Comparison of ENCODE assay signal across 10 mouse cellular contexts in genomic region chr3:101700974-101701610, GRCm38 (mm10).
DNase-seq lines count a peak whose midpoint lies in the region; ATAC-seq and TF ChIP-seq lines count a peak whose summit lies in the region.
"Had no signal": no experiment of that assay in that cellular context is flagged by ENCODE, and none has a peak within 500 bp of the region (broad histone marks: within the 10 kb centered on the region; RNA-seq: fewer than 3 reads in every experiment).

No protein-coding gene starts in this region.

- TF ChIP-seq CTCF in cerebellum, adult 2 months (IDR thresholded peaks at IDR 0.05; ENCODE audit: borderline replicate concordance, insufficient read depth, low read depth, low read length): no peak

- H3K4me1 ChIP-seq in cerebellum, adult 2 months (ENCODE audit: control insufficient read depth, insufficient read depth, low read length): peaks cover 25% of the 10 kb centered on the region
- H3K4me1 ChIP-seq in embryonic facial prominence, embryonic 14.5 days (ENCODE audit: control insufficient read depth, insufficient read depth, low read length): peaks cover 19% of the 10 kb centered on the region
- H3K4me1 ChIP-seq in intestine, embryonic 15.5 days (replicated peaks): peaks cover 18% of the 10 kb centered on the region

- DNase-seq in cerebellum, adult 2 months: peak in 1 of 2 experiments; percentile 47
- no peak for DNase-seq in cerebellum, adult 11 months
- DNase-seq in A20 (ENCODE audit: low read depth, low spot score): peak; percentile 71
- DNase-seq in embryonic facial prominence, embryonic 14.5 days (ENCODE audit: low spot score): peak; percentile 86
- peak; percentile 75 for DNase-seq in thymus, postnatal 4 days
- no peak for DNase-seq in Muller cell, postnatal 12 days (ENCODE audit: inconsistent ontology term)

- H3K4me3 ChIP-seq in cerebellum, adult 2 months (replicated peaks; ENCODE audit: insufficient read depth, low read depth, low read length): peak overlapping the region; percentile 12
- H3K4me3 ChIP-seq in embryonic facial prominence, embryonic 14.5 days (ENCODE audit: low read depth, low read length): no peak overlapping the region
- no peak overlapping the region for H3K4me3 ChIP-seq in intestine, embryonic 15.5 days (replicated peaks)
- H3K4me3 ChIP-seq: myocyte had no signal

- H3K27me3 ChIP-seq in cerebellum, adult 2 months (ENCODE audit: control insufficient read depth, insufficient read depth, low read length): no peaks in the 10 kb centered on the region
- no peaks in the 10 kb centered on the region for H3K27me3 ChIP-seq in embryonic facial prominence, embryonic 14.5 days (replicated peaks; ENCODE audit: control insufficient read depth, insufficient read depth, low read length)
- no peaks in the 10 kb centered on the region for H3K27me3 ChIP-seq in intestine, embryonic 15.5 days (replicated peaks)
- H3K27me3 ChIP-seq: CH12.LX had no signal

- TF ChIP-seq POLR2A in cerebellum, adult 2 months (IDR thresholded peaks at IDR 0.05; ENCODE audit: borderline replicate concordance, insufficient read depth, low read length): no peak

- ATAC-seq in embryonic facial prominence, embryonic 14.5 days (ENCODE audit: low read depth): peak; percentile 81
- ATAC-seq in intestine, embryonic 15.5 days: peak; percentile 86
- ATAC-seq in megakaryocyte-erythroid progenitor cell, adult 5-6 weeks (replicated peaks; ENCODE audit: low FRiP score, low TSS enrichment, poor library complexity, severe bottlenecking): peak; percentile 88

- H3K27ac ChIP-seq in cerebellum, adult 2 months (ENCODE audit: insufficient read depth, low read length): peak overlapping the region; percentile 91
- H3K27ac ChIP-seq in embryonic facial prominence, embryonic 14.5 days (replicated peaks; ENCODE audit: low read depth, low read length): no peak overlapping the region
- peak overlapping the region; percentile 30; the same call in 1 of the 2 replicates for H3K27ac ChIP-seq in intestine, embryonic 15.5 days

- H3K4me2 ChIP-seq in embryonic facial prominence, embryonic 14.5 days (ENCODE audit: low read depth, low read length): no peak overlapping the region
- H3K4me2 ChIP-seq in intestine, embryonic 15.5 days (replicated peaks): no peak overlapping the region; the same call in 1 of the 2 replicates

- no peaks in the 10 kb centered on the region for H3K36me3 ChIP-seq in embryonic facial prominence, embryonic 14.5 days (ENCODE audit: control insufficient read depth, insufficient read depth, low read length)
- H3K36me3 ChIP-seq in intestine, embryonic 15.5 days: no peaks in the 10 kb centered on the region

- 38% methylated on average over 10 of the region's 10 CpGs for WGBS in cerebellum, adult 2 months
- WGBS in embryonic facial prominence, embryonic 14.5 days: 40% methylated on average over 10 of the region's 10 CpGs
- WGBS in intestine, embryonic 15.5 days: 48% methylated on average over 10 of the region's 10 CpGs

- H3K9ac ChIP-seq in embryonic facial prominence, embryonic 14.5 days (ENCODE audit: low read depth, low read length): no peak overlapping the region
- no peak overlapping the region for H3K9ac ChIP-seq in intestine, embryonic 15.5 days

- H3K9me3 ChIP-seq in embryonic facial prominence, embryonic 14.5 days (ENCODE audit: control insufficient read depth, low read length): no peaks in the 10 kb centered on the region
- 0 out of 2 replicates have a peak, but pooled peaks cover 3% of the 10 kb centered on the region for H3K9me3 ChIP-seq in intestine, embryonic 15.5 days

Comparison
In these comparisons a context has a peak if more than half of its experiments do, and no peak if none do; other contexts are left out.
1. DNase-seq: peak in A20 (single experiment), embryonic facial prominence, embryonic 14.5 days (single experiment) and thymus, postnatal 4 days (single experiment); none in cerebellum, adult 11 months (single experiment) and Muller cell, postnatal 12 days (single experiment).
2. Peak in every context shown above with its lines, with median percentiles within 50 percentile points of each other: ATAC-seq.